Mouse (Mus musculus): ENCODE results near the gene Arhgdib. TPM values are rescaled to one million over a fixed set of nuclear protein-coding genes. Genes with fewer than 3 reads are reported as not detected.
A peak's percentile ranks its signal among the peaks of the same experiment; 100 is the strongest.

The Arhgdib gene
- polyA plus RNA-seq (2014; fragmentation: Nextera tagmentation; extraction: Ambion mirVana), result 17.9 and 18.8 TPM in 2 replicates

GRCm38 (mm10) chr6:136941051-136942021 lies at the start of gene Arhgdib:
Gene Arhgdib (minus strand): TSS chr6:136941899.
- no peak for ATAC-seq
- Histone ChIP-seq H3K4me2 (ENCODE audit: low read length) (no peak within 1 kb of the TSS), H3K4me1 (ENCODE audit: control insufficient read depth, insufficient read depth, low read length) (no peaks in the 10 kb centered on the region), H3K27ac (ENCODE audit: low read depth, low read length) (no peak within 1 kb of the TSS), H3K4me3 (ENCODE audit: low read depth, low read length) (no peak within 1 kb of the TSS), H3K36me3 (ENCODE audit: control insufficient read depth, insufficient read depth, low read length) (no peaks in the 10 kb centered on the region), H3K9ac (ENCODE audit: low read length) (no peak within 1 kb of the TSS), H3K27me3 (replicated peaks; ENCODE audit: control insufficient read depth, insufficient read depth, low read length) (no peaks in the 10 kb centered on the region), H3K9me3 (replicated peaks; ENCODE audit: control insufficient read depth, low read length) (no peaks in the 10 kb centered on the region)
- DNase-seq (ENCODE audit: low spot score), result no peak
- 64% methylated on average over 12 of the region's 12 CpGs for WGBS

- Histone ChIP-seq H3K4me3 (ENCODE audit: low read depth, low read length) (no peak overlapping the region), H3K4me2 (ENCODE audit: low read length) (no peak overlapping the region), H3K4me1 (ENCODE audit: control insufficient read depth, insufficient read depth, low read length) (no peaks in the 10 kb centered on the region), H3K9me3 (replicated peaks; ENCODE audit: control insufficient read depth, low read length) (no peaks in the 10 kb centered on the region), H3K9ac (ENCODE audit: low read length) (no peak overlapping the region), H3K27me3 (replicated peaks; ENCODE audit: control insufficient read depth, insufficient read depth, low read length) (no peaks in the 10 kb centered on the region), H3K36me3 (ENCODE audit: control insufficient read depth, insufficient read depth, low read length) (no peaks in the 10 kb centered on the region), H3K27ac (ENCODE audit: low read depth, low read length) (no peak overlapping the region)
- WGBS, result 71% methylated on average over 8 of the region's 8 CpGs
- no peak for ATAC-seq
- no peak for DNase-seq (ENCODE audit: low spot score)
Measured at GRCm38 (mm10) chr6:136990557-136990956, 48.9 kb upstream of the Arhgdib start.

GRCm38 (mm10) chr6:136989824-136990497 lies 48.3 kb upstream of the Arhgdib start:
- no peak overlapping the region for H3K9ac ChIP-seq (ENCODE audit: low read length)
- DNase-seq (ENCODE audit: low spot score) (no peak), ATAC-seq (0 out of 2 replicates have a peak, but pooled peaks have one; percentile 32)
- no peaks in the 10 kb centered on the region for H3K9me3 ChIP-seq (replicated peaks; ENCODE audit: control insufficient read depth, low read length)
- no peaks in the 10 kb centered on the region for H3K36me3 ChIP-seq (ENCODE audit: control insufficient read depth, insufficient read depth, low read length)
- H3K4me3 ChIP-seq (ENCODE audit: low read depth, low read length), result no peak overlapping the region
- H3K4me2 ChIP-seq (ENCODE audit: low read length), result no peak overlapping the region
- no peaks in the 10 kb centered on the region for H3K4me1 ChIP-seq (ENCODE audit: control insufficient read depth, insufficient read depth, low read length)
- WGBS, result 33% methylated on average over 11 of the region's 11 CpGs
- no peaks in the 10 kb centered on the region for H3K27me3 ChIP-seq (replicated peaks; ENCODE audit: control insufficient read depth, insufficient read depth, low read length)
- H3K27ac ChIP-seq (ENCODE audit: low read depth, low read length), result no peak overlapping the region

- DNase-seq (ENCODE audit: low spot score) (no peak), ATAC-seq (no peak)
- Histone ChIP-seq H3K4me3 (ENCODE audit: low read depth, low read length) (no peak overlapping the region), H3K9me3 (replicated peaks; ENCODE audit: control insufficient read depth, low read length) (no peaks in the 10 kb centered on the region), H3K27me3 (replicated peaks; ENCODE audit: control insufficient read depth, insufficient read depth, low read length) (no peaks in the 10 kb centered on the region), H3K4me2 (ENCODE audit: low read length) (no peak overlapping the region), H3K27ac (ENCODE audit: low read depth, low read length) (no peak overlapping the region), H3K9ac (ENCODE audit: low read length) (no peak overlapping the region), H3K4me1 (ENCODE audit: control insufficient read depth, insufficient read depth, low read length) (no peaks in the 10 kb centered on the region), H3K36me3 (ENCODE audit: control insufficient read depth, insufficient read depth, low read length) (no peaks in the 10 kb centered on the region)
- WGBS, result 87% methylated on average over 7 of the region's 7 CpGs
Measured at GRCm38 (mm10) chr6:136988536-136989060, 46.9 kb upstream of the Arhgdib start.

- WGBS, result 69% methylated on average over 11 of the region's 11 CpGs
- H3K27me3 ChIP-seq (replicated peaks; ENCODE audit: control insufficient read depth, insufficient read depth, low read length), result no peaks in the 10 kb centered on the region
Measured at GRCm38 (mm10) chr6:136986718-136987117, 45.0 kb upstream of the Arhgdib start.

GRCm38 (mm10) chr6:136986019-136986418 lies 44.3 kb upstream of the Arhgdib start:
- no peaks in the 10 kb centered on the region for H3K9me3 ChIP-seq (replicated peaks; ENCODE audit: control insufficient read depth, low read length)
- DNase-seq (ENCODE audit: low spot score) (no peak), ATAC-seq (peak; percentile 44; the same call in 1 of the 2 replicates)
- WGBS, result 76% methylated on average over 13 of the region's 13 CpGs
- no peaks in the 10 kb centered on the region for H3K36me3 ChIP-seq (ENCODE audit: control insufficient read depth, insufficient read depth, low read length)
- H3K4me1 ChIP-seq (ENCODE audit: control insufficient read depth, insufficient read depth, low read length), result no peaks in the 10 kb centered on the region
- no peak overlapping the region for H3K4me3 ChIP-seq (ENCODE audit: low read depth, low read length)
- H3K9ac ChIP-seq (ENCODE audit: low read length), result no peak overlapping the region
- H3K4me2 ChIP-seq (ENCODE audit: low read length), result no peak overlapping the region
- H3K27me3 ChIP-seq (replicated peaks; ENCODE audit: control insufficient read depth, insufficient read depth, low read length), result no peaks in the 10 kb centered on the region
- no peak overlapping the region for H3K27ac ChIP-seq (ENCODE audit: low read depth, low read length)

More at GRCm38 (mm10) chr6:136986718-136987117, 45.0 kb upstream of the Arhgdib start:
- DNase-seq (ENCODE audit: low spot score) (no peak), ATAC-seq (no peak)
- Histone ChIP-seq H3K4me3 (ENCODE audit: low read depth, low read length) (no peak overlapping the region), H3K36me3 (ENCODE audit: control insufficient read depth, insufficient read depth, low read length) (no peaks in the 10 kb centered on the region), H3K27ac (ENCODE audit: low read depth, low read length) (no peak overlapping the region), H3K9me3 (replicated peaks; ENCODE audit: control insufficient read depth, low read length) (no peaks in the 10 kb centered on the region), H3K4me1 (ENCODE audit: control insufficient read depth, insufficient read depth, low read length) (no peaks in the 10 kb centered on the region), H3K4me2 (ENCODE audit: low read length) (no peak overlapping the region), H3K9ac (ENCODE audit: low read length) (no peak overlapping the region)

- DNase-seq (ENCODE audit: low spot score) (no peak), ATAC-seq (no peak)
- Histone ChIP-seq H3K4me2 (ENCODE audit: low read length) (no peak overlapping the region), H3K36me3 (ENCODE audit: control insufficient read depth, insufficient read depth, low read length) (no peaks in the 10 kb centered on the region), H3K27me3 (replicated peaks; ENCODE audit: control insufficient read depth, insufficient read depth, low read length) (no peaks in the 10 kb centered on the region), H3K9ac (ENCODE audit: low read length) (no peak overlapping the region), H3K27ac (ENCODE audit: low read depth, low read length) (no peak overlapping the region), H3K4me1 (ENCODE audit: control insufficient read depth, insufficient read depth, low read length) (peaks cover 2% of the 10 kb centered on the region; the same call in 1 of the 2 replicates), H3K9me3 (replicated peaks; ENCODE audit: control insufficient read depth, low read length) (no peaks in the 10 kb centered on the region), H3K4me3 (ENCODE audit: low read depth, low read length) (no peak overlapping the region)
- WGBS, result 60% methylated on average over 7 of the region's 7 CpGs
Measured at GRCm38 (mm10) chr6:136983201-136983600, 41.5 kb upstream of the Arhgdib start.

- Histone ChIP-seq H3K9ac (ENCODE audit: low read length) (no peak overlapping the region), H3K4me3 (ENCODE audit: low read depth, low read length) (no peak overlapping the region), H3K4me1 (ENCODE audit: control insufficient read depth, insufficient read depth, low read length) (peaks cover 2% of the 10 kb centered on the region; the same call in 1 of the 2 replicates), H3K9me3 (replicated peaks; ENCODE audit: control insufficient read depth, low read length) (no peaks in the 10 kb centered on the region), H3K27ac (ENCODE audit: low read depth, low read length) (no peak overlapping the region), H3K36me3 (ENCODE audit: control insufficient read depth, insufficient read depth, low read length) (no peaks in the 10 kb centered on the region), H3K27me3 (replicated peaks; ENCODE audit: control insufficient read depth, insufficient read depth, low read length) (no peaks in the 10 kb centered on the region), H3K4me2 (ENCODE audit: low read length) (no peak overlapping the region)
- WGBS, result 87% methylated on average over 6 of the region's 6 CpGs
- DNase-seq (ENCODE audit: low spot score) (no peak), ATAC-seq (no peak)
Measured at GRCm38 (mm10) chr6:136982581-136982980, 40.9 kb upstream of the Arhgdib start.
